Mouse (Mus musculus): ENCODE measurements around the gene Fam53b. TPM values are rescaled to one million over a fixed set of nuclear protein-coding genes. Genes with fewer than 3 reads are reported as not detected.

Fam53b gene
- polyA plus RNA-seq, 1 experiment from 2014 or later = 15.5 TPM

DNA sequence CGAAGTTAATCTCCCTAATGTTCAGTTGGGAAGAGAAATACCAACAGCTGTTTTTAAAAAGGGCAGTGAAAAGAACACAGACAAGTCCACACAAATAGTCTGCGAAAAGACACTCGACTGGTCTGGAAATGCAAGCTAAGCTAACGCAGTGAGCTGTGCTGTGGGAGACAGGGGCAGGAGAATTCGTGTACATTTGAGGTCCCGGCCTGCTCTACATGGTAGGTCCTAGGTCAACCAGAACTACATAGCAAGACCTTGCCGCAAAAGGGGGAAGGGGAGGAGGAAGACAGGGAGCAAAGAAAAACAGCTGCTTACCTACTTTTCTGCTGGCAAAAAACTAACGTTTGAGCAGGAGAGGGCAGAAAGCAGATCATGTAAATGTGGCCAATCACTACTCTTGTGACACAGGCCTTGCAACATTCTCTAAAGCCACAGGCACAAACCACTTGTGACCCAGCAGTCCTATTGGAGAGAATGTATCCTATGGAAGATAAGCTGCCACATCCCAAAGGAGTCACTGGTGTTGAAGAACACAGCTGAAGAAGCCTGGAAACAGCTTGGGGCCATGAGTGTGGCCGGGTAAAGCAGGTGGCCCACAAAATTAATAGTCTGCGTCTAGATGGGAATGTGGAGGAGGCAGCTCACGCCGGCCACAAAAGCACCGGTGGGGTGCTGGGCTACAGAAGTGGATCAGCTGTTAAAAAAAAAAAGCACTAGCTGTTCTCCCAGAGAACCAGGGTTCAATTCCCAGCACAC, 87.4 kb downstream of the Fam53b start:
- DNase-seq = no peak
- H3K27ac ChIP-seq (replicated peaks; ENCODE audit: low read depth, low read length) = no peak overlapping the region
- no peak overlapping the region for H3K9ac ChIP-seq (replicated peaks; ENCODE audit: low read length)
- H3K27me3 ChIP-seq (ENCODE audit: control insufficient read depth, insufficient read depth, low read length) = no peaks in the 10 kb centered on the region
- H3K9me3 ChIP-seq (ENCODE audit: control insufficient read depth, low read length) = no peaks in the 10 kb centered on the region
- 71% methylated on average over 13 of the region's 13 CpGs for WGBS
- H3K4me1 ChIP-seq (ENCODE audit: control insufficient read depth, insufficient read depth, low read length) = peaks cover 6% of the 10 kb centered on the region
- H3K36me3 ChIP-seq (ENCODE audit: control insufficient read depth, insufficient read depth, low read length) = peaks cover 3% of the 10 kb centered on the region; the same call in 1 of the 2 replicates
- no peak for ATAC-seq (ENCODE audit: low FRiP score, low TSS enrichment)
- H3K4me3 ChIP-seq (replicated peaks; ENCODE audit: low read depth, low read length) = no peak overlapping the region
- no peak overlapping the region for H3K4me2 ChIP-seq (ENCODE audit: low read length)

DNA sequence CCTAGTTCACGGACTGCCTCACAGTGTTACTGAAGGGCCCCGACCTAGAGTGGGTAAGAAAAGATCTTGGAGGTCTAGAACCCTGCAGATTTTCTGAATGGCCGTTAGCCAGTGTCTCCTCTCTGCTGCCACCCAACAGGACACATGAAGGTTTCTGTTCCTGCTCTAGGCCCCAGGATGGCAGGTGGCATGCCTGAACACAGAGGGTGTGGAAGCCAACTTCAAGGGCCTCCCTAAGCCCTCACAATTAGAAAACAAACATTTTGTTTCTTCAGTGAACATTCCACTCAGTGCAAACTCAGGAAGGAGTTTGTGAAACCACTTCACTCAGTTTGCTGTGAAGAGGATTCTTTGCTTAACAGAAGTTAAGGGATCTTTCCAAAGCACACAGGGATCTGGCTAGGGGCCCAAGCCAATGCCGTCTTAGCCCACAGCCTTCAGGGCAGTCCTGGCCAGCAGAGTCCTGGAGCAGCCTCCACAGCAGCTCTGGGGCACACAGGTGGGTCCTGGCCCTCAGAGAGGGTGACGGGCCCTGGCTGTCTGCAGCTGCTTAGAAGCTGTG, 89.1 kb downstream of the Fam53b start:
- no peaks in the 10 kb centered on the region for H3K9me3 ChIP-seq (ENCODE audit: control insufficient read depth, low read length)
- no peak overlapping the region for H3K9ac ChIP-seq (replicated peaks; ENCODE audit: low read length)
- no peak overlapping the region for H3K27ac ChIP-seq (replicated peaks; ENCODE audit: low read depth, low read length)
- no peak for ATAC-seq (ENCODE audit: low FRiP score, low TSS enrichment)
- H3K36me3 ChIP-seq (ENCODE audit: control insufficient read depth, insufficient read depth, low read length) = no peaks in the 10 kb centered on the region
- DNase-seq = no peak
- H3K27me3 ChIP-seq (ENCODE audit: control insufficient read depth, insufficient read depth, low read length) = no peaks in the 10 kb centered on the region
- no peak overlapping the region for H3K4me2 ChIP-seq (ENCODE audit: low read length)
- peaks cover 14% of the 10 kb centered on the region for H3K4me1 ChIP-seq (ENCODE audit: control insufficient read depth, insufficient read depth, low read length)
- WGBS = 93% methylated on average over 5 of the region's 5 CpGs
- no peak overlapping the region for H3K4me3 ChIP-seq (replicated peaks; ENCODE audit: low read depth, low read length)

DNA sequence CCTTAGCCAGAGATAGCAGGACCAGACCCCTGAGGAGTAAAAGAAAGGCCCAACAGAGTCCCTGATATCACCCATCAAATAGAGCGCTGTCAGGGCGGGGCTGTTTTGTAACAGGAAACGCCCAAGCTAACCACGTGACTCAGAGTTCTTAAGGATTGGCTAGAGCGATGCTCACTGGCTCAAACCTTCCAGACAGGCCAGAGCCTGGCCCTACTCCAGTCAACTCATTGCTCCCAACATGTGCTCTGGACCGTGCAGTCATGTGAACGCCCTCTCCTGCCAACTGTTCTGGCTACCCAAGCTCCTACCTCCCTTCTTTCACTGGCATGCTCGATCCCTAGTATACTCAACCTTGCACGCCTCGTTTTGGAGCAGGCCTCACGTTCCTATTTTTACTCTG, 89.8 kb downstream of the Fam53b start:
- no peak overlapping the region for H3K4me2 ChIP-seq (ENCODE audit: low read length)
- H3K9ac ChIP-seq (replicated peaks; ENCODE audit: low read length) = no peak overlapping the region
- no peak overlapping the region for H3K4me3 ChIP-seq (replicated peaks; ENCODE audit: low read depth, low read length)
- H3K27me3 ChIP-seq (ENCODE audit: control insufficient read depth, insufficient read depth, low read length) = no peaks in the 10 kb centered on the region
- ATAC-seq (ENCODE audit: low FRiP score, low TSS enrichment) (no peak), DNase-seq (no peak)
- WGBS = 90% methylated on average over 11 of the region's 11 CpGs
- H3K36me3 ChIP-seq (ENCODE audit: control insufficient read depth, insufficient read depth, low read length) = no peaks in the 10 kb centered on the region
- H3K4me1 ChIP-seq (ENCODE audit: control insufficient read depth, insufficient read depth, low read length) = peaks cover 14% of the 10 kb centered on the region
- H3K9me3 ChIP-seq (ENCODE audit: control insufficient read depth, low read length) = no peaks in the 10 kb centered on the region
- no peak overlapping the region for H3K27ac ChIP-seq (replicated peaks; ENCODE audit: low read depth, low read length)

DNA sequence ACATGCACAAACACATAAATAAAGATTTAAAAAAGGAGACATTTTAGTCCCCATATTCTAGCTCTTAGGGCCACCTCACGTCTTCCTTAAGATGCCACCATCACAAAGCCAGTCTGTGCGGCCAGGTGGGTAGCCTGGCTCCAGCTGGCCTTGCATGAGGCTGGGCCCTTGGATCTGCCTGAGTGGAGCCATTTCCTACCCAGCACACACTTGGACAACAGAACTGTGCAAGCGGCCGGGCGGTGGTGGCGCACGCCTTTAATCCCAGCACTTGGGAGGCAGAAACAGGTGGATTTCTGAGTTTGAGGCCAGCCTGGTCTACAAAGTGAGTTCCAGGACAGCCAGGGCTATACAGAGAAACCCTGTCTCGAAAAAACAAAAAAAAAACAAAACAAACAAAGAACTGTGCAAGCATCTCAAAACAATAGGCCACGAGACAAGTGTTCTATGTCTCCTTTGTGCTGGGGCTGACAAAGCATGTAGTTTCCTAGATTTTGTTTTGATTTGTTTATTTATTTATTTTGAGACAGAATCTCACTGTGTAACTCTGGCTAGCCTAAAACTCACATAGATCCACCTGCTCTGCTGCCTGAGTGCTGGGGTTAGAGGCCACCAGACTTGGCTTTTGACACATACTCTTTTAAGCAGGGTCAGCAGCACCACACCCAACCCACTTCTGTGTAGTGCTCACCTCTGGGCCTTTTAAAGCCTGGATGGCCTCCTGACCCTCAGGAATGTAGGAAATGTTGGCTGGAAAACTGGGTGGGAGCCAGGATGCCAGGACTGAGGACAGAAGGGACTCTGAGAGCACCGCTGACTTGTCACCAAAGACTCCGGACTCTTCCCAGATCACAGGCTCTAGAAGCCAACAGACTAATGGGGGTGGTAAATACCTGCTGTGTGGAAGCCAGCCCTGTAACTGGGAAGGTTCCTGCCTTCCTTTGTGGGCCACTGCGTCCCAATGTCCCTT, 91.0 kb downstream of the Fam53b start:
- H3K9ac ChIP-seq (replicated peaks; ENCODE audit: low read length) = no peak overlapping the region
- H3K4me3 ChIP-seq (replicated peaks; ENCODE audit: low read depth, low read length) = no peak overlapping the region
- no peak overlapping the region for H3K4me2 ChIP-seq (ENCODE audit: low read length)
- no peak for ATAC-seq (ENCODE audit: low FRiP score, low TSS enrichment)
- no peaks in the 10 kb centered on the region for H3K36me3 ChIP-seq (ENCODE audit: control insufficient read depth, insufficient read depth, low read length)
- no peaks in the 10 kb centered on the region for H3K9me3 ChIP-seq (ENCODE audit: control insufficient read depth, low read length)
- H3K27ac ChIP-seq (replicated peaks; ENCODE audit: low read depth, low read length) = no peak overlapping the region
- 94% methylated on average over 12 of the region's 12 CpGs for WGBS
- DNase-seq = no peak
- no peaks in the 10 kb centered on the region for H3K27me3 ChIP-seq (ENCODE audit: control insufficient read depth, insufficient read depth, low read length)
- peaks cover 14% of the 10 kb centered on the region for H3K4me1 ChIP-seq (ENCODE audit: control insufficient read depth, insufficient read depth, low read length)

DNA sequence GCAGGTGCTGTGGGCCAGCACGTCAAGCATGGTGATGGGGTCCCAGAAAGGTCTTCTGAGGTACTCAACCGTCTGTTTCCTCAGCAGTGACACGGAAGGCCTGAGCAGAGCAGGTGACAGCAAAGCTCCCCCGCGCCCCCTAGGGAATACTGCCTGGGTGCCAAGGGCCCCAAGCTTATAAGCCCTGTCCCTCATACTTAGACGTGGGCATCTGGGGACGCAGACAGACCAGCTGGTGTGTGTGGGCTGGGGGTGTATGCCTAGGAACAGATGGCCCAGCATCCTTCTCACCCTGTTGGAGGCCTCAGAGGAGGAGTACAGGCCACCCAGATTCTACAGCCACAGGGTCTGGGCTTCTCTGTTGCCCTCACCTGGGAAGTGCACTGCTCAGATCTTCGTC, 93.1 kb downstream of the Fam53b start:
- WGBS = 69% methylated on average over 8 of the region's 8 CpGs
- Histone ChIP-seq H3K9ac (replicated peaks; ENCODE audit: low read length) (no peak overlapping the region), H3K27ac (replicated peaks; ENCODE audit: low read depth, low read length) (no peak overlapping the region), H3K36me3 (ENCODE audit: control insufficient read depth, insufficient read depth, low read length) (no peaks in the 10 kb centered on the region), H3K27me3 (ENCODE audit: control insufficient read depth, insufficient read depth, low read length) (no peaks in the 10 kb centered on the region), H3K4me2 (ENCODE audit: low read length) (no peak overlapping the region), H3K4me3 (replicated peaks; ENCODE audit: low read depth, low read length) (no peak overlapping the region), H3K9me3 (ENCODE audit: control insufficient read depth, low read length) (no peaks in the 10 kb centered on the region), H3K4me1 (ENCODE audit: control insufficient read depth, insufficient read depth, low read length) (peaks cover 14% of the 10 kb centered on the region)
- DNase-seq = no peak
- ATAC-seq (ENCODE audit: low FRiP score, low TSS enrichment) = peak; percentile 20; the same call in 1 of the 2 replicates

DNA sequence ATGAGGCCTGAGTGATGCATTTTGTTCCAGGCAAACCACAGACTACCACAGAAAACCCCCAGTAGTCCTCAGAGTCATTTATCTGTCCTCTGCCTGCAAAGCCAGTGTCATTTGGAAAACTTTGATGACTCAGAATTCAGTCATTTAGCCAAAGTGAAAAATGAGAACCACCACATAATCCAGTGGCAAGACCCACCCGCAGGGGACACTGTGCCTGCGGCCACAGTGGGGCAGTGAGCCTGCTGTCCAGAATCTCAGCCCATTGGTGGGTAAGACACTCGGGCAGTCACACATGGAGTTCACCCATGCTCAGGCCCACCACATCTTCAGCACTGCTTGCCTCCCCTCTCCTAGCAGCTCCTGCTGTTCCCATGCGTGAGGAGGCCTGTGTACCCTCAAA, 94.1 kb downstream of the Fam53b start:
- peaks cover 15% of the 10 kb centered on the region for H3K4me1 ChIP-seq (ENCODE audit: control insufficient read depth, insufficient read depth, low read length)
- 90% methylated on average over 4 of the region's 4 CpGs for WGBS
- no peak for DNase-seq
- no peak overlapping the region for H3K9ac ChIP-seq (replicated peaks; ENCODE audit: low read length)
- no peaks in the 10 kb centered on the region for H3K27me3 ChIP-seq (ENCODE audit: control insufficient read depth, insufficient read depth, low read length)
- no peaks in the 10 kb centered on the region for H3K9me3 ChIP-seq (ENCODE audit: control insufficient read depth, low read length)
- 0 out of 2 replicates have a peak, but pooled peaks cover 4% of the 10 kb centered on the region for H3K36me3 ChIP-seq (ENCODE audit: control insufficient read depth, insufficient read depth, low read length)
- no peak overlapping the region for H3K27ac ChIP-seq (replicated peaks; ENCODE audit: low read depth, low read length)
- H3K4me2 ChIP-seq (ENCODE audit: low read length) = no peak overlapping the region
- H3K4me3 ChIP-seq (replicated peaks; ENCODE audit: low read depth, low read length) = no peak overlapping the region
- no peak for ATAC-seq (ENCODE audit: low FRiP score, low TSS enrichment)

DNA sequence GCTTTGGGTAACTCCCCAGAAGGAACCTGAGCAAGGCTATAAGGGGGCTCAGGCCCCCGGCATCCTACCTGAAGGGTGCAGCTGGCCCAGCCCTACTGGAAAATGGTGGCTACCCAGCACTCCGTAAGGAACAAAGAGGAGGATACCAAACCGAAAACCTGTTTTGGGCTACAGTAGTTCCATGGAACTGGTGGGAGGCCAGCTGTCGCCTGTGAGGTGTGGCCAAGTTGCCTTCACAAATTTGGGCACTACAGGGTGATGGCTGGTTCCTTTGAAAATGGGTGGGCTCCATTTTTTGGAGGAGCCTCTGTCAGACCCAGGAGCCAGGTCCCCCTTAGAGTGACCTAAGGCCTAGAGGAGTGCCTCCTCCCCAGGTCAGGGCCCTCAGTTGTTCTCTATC, 98.4 kb downstream of the Fam53b start:
- Histone ChIP-seq H3K4me3 (replicated peaks; ENCODE audit: low read depth, low read length) (no peak overlapping the region), H3K36me3 (ENCODE audit: control insufficient read depth, insufficient read depth, low read length) (0 out of 2 replicates have a peak, but pooled peaks cover 10% of the 10 kb centered on the region), H3K27me3 (ENCODE audit: control insufficient read depth, insufficient read depth, low read length) (no peaks in the 10 kb centered on the region), H3K4me1 (ENCODE audit: control insufficient read depth, insufficient read depth, low read length) (peaks cover 5% of the 10 kb centered on the region; the same call in 1 of the 2 replicates), H3K4me2 (ENCODE audit: low read length) (no peak overlapping the region), H3K27ac (replicated peaks; ENCODE audit: low read depth, low read length) (peak overlapping the region; percentile 21; the same call in 1 of the 2 replicates), H3K9me3 (ENCODE audit: control insufficient read depth, low read length) (no peaks in the 10 kb centered on the region), H3K9ac (replicated peaks; ENCODE audit: low read length) (no peak overlapping the region)
- WGBS = 97% methylated on average over 4 of the region's 4 CpGs
- ATAC-seq (ENCODE audit: low FRiP score, low TSS enrichment) (no peak), DNase-seq (no peak)

DNA sequence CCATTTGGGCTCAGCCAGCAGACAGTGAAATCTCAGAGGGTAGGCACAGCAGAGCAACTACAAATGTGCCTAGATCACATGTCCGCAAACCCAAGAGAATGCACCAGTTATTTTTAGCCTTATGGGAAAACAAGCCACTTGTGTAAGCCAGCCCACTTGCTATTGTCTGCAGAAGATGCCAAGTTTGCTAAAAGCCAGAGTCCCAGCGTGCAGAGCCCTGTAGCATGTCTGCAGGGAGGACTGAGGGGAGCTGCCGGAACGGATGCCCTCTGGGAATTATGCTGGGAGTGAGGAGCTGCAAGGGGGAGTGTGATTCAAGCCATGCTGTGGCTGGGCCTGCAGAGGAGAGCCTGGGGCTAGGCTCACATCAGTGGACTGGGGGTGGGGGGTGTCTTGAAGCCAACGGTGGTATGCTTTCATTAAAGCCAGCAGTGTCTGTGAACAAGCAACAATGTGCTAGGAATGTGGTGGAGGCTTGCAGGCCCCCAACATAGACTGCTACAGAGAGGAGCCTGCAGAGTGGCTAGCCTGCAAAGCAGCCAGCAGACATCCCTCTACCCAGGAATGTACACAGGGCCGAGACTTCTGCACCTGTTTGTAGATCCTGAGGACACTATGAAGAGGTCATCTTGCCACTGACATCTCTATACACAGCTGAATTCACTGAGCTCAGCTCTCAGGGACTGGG, 99.3 kb downstream of the Fam53b start:
- Histone ChIP-seq H3K27me3 (ENCODE audit: control insufficient read depth, insufficient read depth, low read length) (no peaks in the 10 kb centered on the region), H3K4me2 (ENCODE audit: low read length) (no peak overlapping the region), H3K9me3 (ENCODE audit: control insufficient read depth, low read length) (no peaks in the 10 kb centered on the region), H3K4me3 (replicated peaks; ENCODE audit: low read depth, low read length) (no peak overlapping the region), H3K4me1 (ENCODE audit: control insufficient read depth, insufficient read depth, low read length) (peaks cover 5% of the 10 kb centered on the region; the same call in 1 of the 2 replicates), H3K9ac (replicated peaks; ENCODE audit: low read length) (no peak overlapping the region), H3K36me3 (ENCODE audit: control insufficient read depth, insufficient read depth, low read length) (0 out of 2 replicates have a peak, but pooled peaks cover 10% of the 10 kb centered on the region), H3K27ac (replicated peaks; ENCODE audit: low read depth, low read length) (peak overlapping the region; percentile 21)
- DNase-seq (peak; percentile 61), ATAC-seq (ENCODE audit: low FRiP score, low TSS enrichment) (no peak)
- WGBS = 41% methylated on average over 6 of the region's 6 CpGs

Measured in midbrain, embryonic 14.5 days (tissue).